Mouse (Mus musculus): Measurements from ENCODE around the gene Tor1a.
"Not testable (repeated sequence)": the region's sequence is repeated elsewhere in the genome, so short reads cannot be mapped to it uniquely, and the experiment has no call there.

Gene Tor1a

GRCm38 (mm10) chr2:30917649-30918048 is 50.1 kb downstream of the Tor1a start:
- no peak for DNase-seq

GRCm38 (mm10) chr2:30915933-30916332 is 51.8 kb downstream of the Tor1a start:
- not testable (repeated sequence) for DNase-seq

DNA sequence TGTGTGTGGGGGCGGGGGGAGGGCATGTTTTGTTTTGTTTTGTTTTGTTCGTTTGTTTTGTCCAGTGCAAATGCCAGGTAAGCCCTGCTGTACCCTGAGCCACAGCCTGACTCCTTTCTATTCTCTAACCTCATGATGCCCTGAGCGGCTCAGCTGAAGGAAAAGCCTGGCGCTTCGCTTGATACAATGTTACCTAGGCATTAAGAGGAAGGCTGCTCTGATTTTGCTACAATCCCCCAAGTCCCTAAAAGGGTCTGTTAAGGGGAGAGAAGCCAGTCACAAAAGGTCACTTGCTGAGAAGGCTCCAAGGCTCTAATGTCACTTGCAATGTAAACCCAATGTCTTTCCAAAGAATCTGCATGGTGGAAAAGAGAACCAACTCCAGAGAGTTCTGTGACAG is 52.4 kb downstream of the Tor1a start:
- no peak for DNase-seq

- DNase-seq = no peak
Measured at GRCm38 (mm10) chr2:30914836-30915235, 52.9 kb downstream of the Tor1a start.

- DNase-seq = no peak
Measured at GRCm38 (mm10) chr2:30913022-30913421, 54.7 kb downstream of the Tor1a start.

DNA sequence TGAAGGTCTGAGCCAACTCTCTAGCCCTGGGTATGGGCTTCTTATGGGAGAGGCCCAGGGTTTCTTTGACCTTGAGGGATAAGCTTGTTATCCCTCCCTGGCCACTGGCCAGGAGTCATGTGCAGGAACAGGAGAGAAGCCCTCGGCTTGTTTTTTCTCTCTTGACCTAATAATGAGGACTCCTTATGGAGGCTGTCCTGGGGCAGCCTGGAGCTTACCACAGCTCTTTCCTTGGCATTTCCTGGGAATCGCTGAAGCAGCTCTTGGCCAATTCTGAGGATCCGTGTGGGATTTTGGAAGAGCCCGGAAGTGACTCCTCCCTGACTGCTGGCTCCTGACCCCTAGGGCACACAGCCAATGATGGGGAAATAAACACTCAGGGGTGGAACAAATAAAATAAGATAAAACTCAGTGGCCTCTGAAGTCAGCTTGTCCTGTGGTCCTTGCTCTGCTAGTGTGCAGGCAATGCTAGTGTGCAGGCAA is 55.4 kb downstream of the Tor1a start:
- DNase-seq = no peak
